Mouse (Mus musculus) monocyte, adult 59 days (primary cell): ENCODE results near the gene Grifin. TPM values are rescaled to one million over a fixed set of nuclear protein-coding genes. Genes with fewer than 3 reads are reported as not detected.

Experiments used
- total RNA-seq, 2 experiments: library from RNA; stranded (reverse); gene quantifications; one replicate each; pipeline ENCODE4 v1.2.4; 2023

Grifin gene
- not detected for total RNA-seq

DNA sequence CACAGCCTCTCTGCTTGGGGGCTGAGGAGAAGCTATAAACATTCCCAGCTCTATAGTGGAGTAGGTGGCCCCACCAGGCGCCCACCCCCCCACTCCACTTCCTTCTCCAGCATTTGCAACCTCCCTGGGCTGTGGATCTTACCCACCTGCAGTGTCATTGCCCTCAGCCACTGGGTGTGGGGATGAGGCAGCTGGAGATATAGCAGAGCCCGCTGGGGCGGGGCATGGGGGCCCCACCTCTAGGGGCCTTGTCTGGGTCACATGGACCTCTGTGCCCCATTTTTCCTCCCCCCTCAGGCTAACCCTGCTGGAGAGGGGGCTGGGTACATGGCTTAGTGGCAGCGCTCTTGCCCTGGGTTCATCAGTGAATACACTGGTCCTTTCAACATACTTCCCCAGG, at the start of gene Grifin:
Gene Grifin (minus strand): TSS at position 176 of the 400 bp plus-strand sequence.

DNA sequence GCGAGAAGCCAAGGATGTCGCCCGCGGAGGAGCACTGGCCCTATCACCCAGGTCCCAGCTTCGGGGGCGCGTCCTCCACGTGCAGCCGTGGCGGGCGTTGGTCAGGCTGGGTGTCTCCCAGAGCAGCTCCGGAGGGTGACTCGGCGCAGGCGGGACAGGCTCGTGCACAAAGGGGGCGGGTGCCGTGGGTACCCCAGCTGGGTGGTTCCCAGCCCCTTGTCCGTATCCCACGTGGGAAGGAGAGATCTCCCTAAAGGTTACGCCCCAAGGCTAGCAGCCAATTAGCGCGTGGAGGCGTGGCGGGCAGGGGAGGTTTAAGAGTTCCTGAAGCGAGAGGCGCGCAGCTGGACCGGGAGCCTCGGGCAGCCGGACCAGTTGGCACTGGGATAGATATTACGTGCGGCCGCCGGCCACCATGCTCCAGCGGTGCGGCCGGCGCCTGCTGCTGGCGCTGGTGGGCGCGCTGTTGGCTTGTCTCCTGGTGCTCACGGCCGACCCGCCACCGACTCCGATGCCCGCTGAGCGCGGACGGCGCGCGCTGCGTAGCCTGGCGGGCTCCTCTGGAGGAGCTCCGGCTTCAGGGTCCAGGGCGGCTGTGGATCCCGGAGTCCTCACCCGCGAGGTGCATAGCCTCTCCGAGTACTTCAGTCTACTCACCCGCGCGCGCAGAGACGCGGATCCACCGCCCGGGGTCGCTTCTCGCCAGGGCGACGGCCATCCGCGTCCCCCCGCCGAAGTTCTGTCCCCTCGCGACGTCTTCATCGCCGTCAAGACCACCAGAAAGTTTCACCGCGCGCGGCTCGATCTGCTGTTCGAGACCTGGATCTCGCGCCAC, 42.3 kb upstream of the Grifin start, which contains the start of gene Lfng:
Gene Lfng (plus strand): TSS at position 320 of the 835 bp plus-strand sequence.

Other genes starting within 250 kb of the Grifin start
- 10 to 100 TPM; 32.0 to 39.6 TPM for gene Mad1l1, start 243.5 kb downstream of the Grifin start, total RNA-seq
- 1 to 10 TPM; 4.6 to 8.2 TPM for gene Nudt1, start 243.4 kb downstream of the Grifin start, total RNA-seq
- 1 to 10 TPM; 3.6 to 4.0 TPM for gene Mrm2, start 233.2 kb downstream of the Grifin start, total RNA-seq
- 10 to 100 TPM; 29.2 to 33.8 TPM for gene Snx8, start 175.8 kb downstream of the Grifin start, total RNA-seq
- 100 to 1,000 TPM in 1 of 2 experiments, 10 to 100 TPM in 1; 96.1 to 101 TPM for gene Eif3b, start 145.7 kb downstream of the Grifin start, total RNA-seq
- gene Gm4869, start 119.4 kb downstream of the Grifin start, total RNA-seq: not detected
- 10 to 100 TPM; 84.5 to 90.8 TPM for gene Chst12, start 59.5 kb downstream of the Grifin start, total RNA-seq
- gene Lfng, start 42.2 kb upstream of the Grifin start, total RNA-seq: 100 to 1,000 TPM; 121 to 194 TPM
- gene Ttyh3, start 84.0 kb upstream of the Grifin start, total RNA-seq: 100 to 1,000 TPM; 105 to 114 TPM
- 10 to 100 TPM; 39.1 to 43.5 TPM for gene Iqce, start 137.3 kb upstream of the Grifin start, total RNA-seq
- gene Brat1, start 139.9 kb upstream of the Grifin start, total RNA-seq: 10 to 100 TPM; 25.5 to 25.9 TPM
- gene Amz1, start 159.1 kb upstream of the Grifin start, total RNA-seq: 10 to 100 TPM; 78.1 to 86.6 TPM